Mouse (Mus musculus) liver, adult 2 months (tissue): ENCODE data around the gene Coro2b.

Experiments used
- CTCF ChIP-seq: fragments of 200-500 bp; IDR thresholded peaks from 2 replicates; pipeline ENCODE4 v1.5.1; 2011; ENCODE audit warnings: low read depth, low read length, control low read depth
- POLR2A ChIP-seq: fragments of 200-500 bp; IDR thresholded peaks from 2 replicates; pipeline ENCODE4 v1.6.1; 2011; ENCODE audit warnings: low read length, control low read depth; ENCODE audit not compliant: insufficient read depth; ENCODE audit errors: extremely low read depth

DNA sequence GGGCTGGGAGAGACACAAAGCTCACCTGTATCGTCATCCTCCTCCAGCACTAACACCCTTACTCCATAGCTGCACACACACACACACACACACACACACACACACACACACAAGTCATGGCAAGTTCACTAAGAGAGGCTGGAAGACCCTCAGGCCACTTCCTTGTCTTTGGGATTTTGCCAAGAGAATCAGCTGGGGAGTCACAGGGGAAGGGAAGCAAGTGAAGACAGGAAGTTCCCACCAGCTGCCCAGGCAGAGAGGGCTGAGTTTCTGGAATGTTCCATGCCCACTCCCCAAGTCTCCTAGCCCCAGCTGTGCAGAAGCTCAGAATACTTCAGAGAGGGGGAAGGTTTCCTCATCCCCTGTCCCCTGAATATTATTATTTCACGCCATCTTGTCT, 62.6 kb downstream of the Coro2b start:
- TF ChIP-seq CTCF (no peak), POLR2A (no peak)
